Comparison of ENCODE assay signal across 21 mouse cellular contexts in genomic region chr1:43470421-43471179, GRCm38 (mm10). TPM values are rescaled to one million over a fixed set of nuclear protein-coding genes. Genes with fewer than 3 reads are reported as not detected.
DNase-seq lines count a peak whose midpoint lies in the region; ATAC-seq and TF ChIP-seq lines count a peak whose summit lies in the region.
"Had no signal": no experiment of that assay in that cellular context is flagged by ENCODE, and none has a peak within 500 bp of the region (broad histone marks: within the 10 kb centered on the region; RNA-seq: fewer than 3 reads in every experiment).

No protein-coding gene starts in this region.

- H3K9ac ChIP-seq in CH12.LX (ENCODE audit: insufficient read depth, low read depth), result no peak overlapping the region
- no peak overlapping the region for H3K9ac ChIP-seq in stomach, postnatal 0 days (ENCODE audit: low read length)
- H3K9ac ChIP-seq: embryonic facial prominence, embryonic 13.5 days; forebrain, embryonic 12.5 days; hindbrain, embryonic 12.5 days had no signal

- DNase-seq in CD4-positive, CD25-positive, alpha-beta regulatory T cell, adult 2 months (ENCODE audit: low read depth, low spot score), result peak; percentile 44
- no peak for DNase-seq in CH12.LX (ENCODE audit: extremely low read depth)
- peak; percentile 57 for DNase-seq in R1 (ENCODE audit: low read depth, low spot score)
- no peak for DNase-seq in stomach, postnatal 0 days (ENCODE audit: low spot score)
- no peak for DNase-seq in cerebellum, postnatal 36 days
- DNase-seq: adrenal gland, postnatal 14 days; cerebellum, adult 11-12 months; cerebellum, adult 9-10 months; cerebellum, postnatal 25 days; gastrocnemius, postnatal 14 days; heart, postnatal 10 days; heart, postnatal 4 days; kidney, adult 11 months had no signal

- H3K4me1 ChIP-seq in CH12.LX (ENCODE audit: control insufficient read depth in 1 of 2, insufficient read depth in 2 of 2), result peaks cover 43 to 99% of the 10 kb centered on the region in 2 experiments
- H3K4me1 ChIP-seq in stomach, postnatal 0 days (replicated peaks; ENCODE audit: control insufficient read depth, insufficient read depth), result peaks cover 19% of the 10 kb centered on the region

- H3K4me3 ChIP-seq in CH12.LX (replicated peaks in 1 of 3; ENCODE audit: low read depth in 2 of 3, low read length in 2 of 3, poor library complexity in 1 of 3), result no peak overlapping the region
- H3K4me3 ChIP-seq in stomach, postnatal 0 days (ENCODE audit: low read depth, low read length), result no peak overlapping the region
- H3K4me3 ChIP-seq: embryonic facial prominence, embryonic 13.5 days; forebrain, embryonic 12.5 days; heart, embryonic 10.5 days; hindbrain, embryonic 12.5 days had no signal

- H3K36me3 ChIP-seq in CH12.LX (replicated peaks in 1 of 2; ENCODE audit: control insufficient read depth in 1 of 2, insufficient read depth in 1 of 2, low read length in 1 of 2), result no peaks in the 10 kb centered on the region
- H3K36me3 ChIP-seq in stomach, postnatal 0 days (ENCODE audit: control insufficient read depth, insufficient read depth, low read length), result no peaks in the 10 kb centered on the region
- H3K36me3 ChIP-seq: embryonic facial prominence, embryonic 13.5 days; forebrain, embryonic 12.5 days; heart, embryonic 10.5 days; hindbrain, embryonic 12.5 days had no signal

- in situ Hi-C loops in CH12.LX (cut with MboI; ENCODE audit: low pct_ligation_motif_present, low pct_unique_long_range_greater_than_20kb, low sequenced_read_pairs), result loop anchor here (25.0 kb wide), 1 partner anchor 167 kb away; no protein-coding TSS in a partner anchor

- WGBS in stomach, postnatal 0 days, result 70% methylated on average over 10 of the region's 10 CpGs

- no peaks in the 10 kb centered on the region for H3K79me2 ChIP-seq in CH12.LX (replicated peaks; ENCODE audit: control insufficient read depth, extremely low read depth, insufficient read depth, poor library complexity, severe bottlenecking)

- no peak for TF ChIP-seq CTCF in CH12.LX (conservative IDR thresholded peaks at IDR 0.05 in 1 of 2, IDR thresholded peaks at IDR 0.05 in 1 of 2; ENCODE audit: low read depth in 2 of 2, low read length in 2 of 2)
- TF ChIP-seq CTCF in stomach, postnatal 0 days (IDR thresholded peaks at IDR 0.05; ENCODE audit: low read depth), result no peak

- H3K27me3 ChIP-seq in CH12.LX (replicated peaks), result no peaks in the 10 kb centered on the region
- H3K27me3 ChIP-seq in stomach, postnatal 0 days (ENCODE audit: control insufficient read depth, insufficient read depth, low read length), result no peaks in the 10 kb centered on the region
- H3K27me3 ChIP-seq: embryonic facial prominence, embryonic 13.5 days; forebrain, embryonic 12.5 days; hindbrain, embryonic 12.5 days had no signal

- ATAC-seq in CD4-positive, CD25-positive, alpha-beta regulatory T cell, adult 4 months, result no peak
- no peak for ATAC-seq in stomach, postnatal 0 days (ENCODE audit: low FRiP score, low TSS enrichment)
- no peak for ATAC-seq in granulocyte monocyte progenitor cell, adult 5-6 weeks (replicated peaks; ENCODE audit: poor library complexity, severe bottlenecking)
- ATAC-seq: forebrain, embryonic 16.5 days; hindbrain, embryonic 16.5 days had no signal

- no peaks in the 10 kb centered on the region for H3K9me3 ChIP-seq in CH12.LX (replicated peaks; ENCODE audit: low read length)
- H3K9me3 ChIP-seq in stomach, postnatal 0 days (ENCODE audit: control insufficient read depth, low read length), result no peaks in the 10 kb centered on the region
- H3K9me3 ChIP-seq: embryonic facial prominence, embryonic 13.5 days; forebrain, embryonic 12.5 days; heart, embryonic 10.5 days; hindbrain, embryonic 12.5 days had no signal

- no peak for TF ChIP-seq POLR2A in CH12.LX (IDR thresholded peaks at IDR 0.05; ENCODE audit: low read depth, low read length)

- dilution Hi-C loops in CH12.LX (cut with MboI; ENCODE audit: extremely low pct_ligation_motif_present, extremely low pct_unique_long_range_greater_than_20kb, low sequenced_read_pairs), result no loop called here

- H3K4me2 ChIP-seq in CH12.LX (ENCODE audit: insufficient read depth, low read depth, poor library complexity, severe bottlenecking), result peak overlapping the region; percentile 30; the same call in 1 of the 2 replicates
- no peak overlapping the region for H3K4me2 ChIP-seq in stomach, postnatal 0 days (replicated peaks; ENCODE audit: low read depth)
- H3K4me2 ChIP-seq: embryonic facial prominence, embryonic 13.5 days; forebrain, embryonic 12.5 days; hindbrain, embryonic 12.5 days had no signal

- no peak for TF ChIP-seq EP300 in CH12.LX (IDR thresholded peaks at IDR 0.05; ENCODE audit: low read length)
- no peak for TF ChIP-seq EP300 in stomach, postnatal 0 days (optimal IDR thresholded peaks at IDR 0.05)

- TF ChIP-seq RAD21 in CH12.LX (IDR thresholded peaks at IDR 0.05; ENCODE audit: low read depth, low read length), result no peak

- H3K27ac ChIP-seq in CH12.LX (ENCODE audit: insufficient read depth, low read depth), result no peak overlapping the region
- peak overlapping the region; percentile 88 for H3K27ac ChIP-seq in stomach, postnatal 0 days (replicated peaks)
- H3K27ac ChIP-seq: embryonic facial prominence, embryonic 13.5 days; forebrain, embryonic 12.5 days; heart, embryonic 10.5 days; hindbrain, embryonic 12.5 days had no signal

TF ChIP-seq in CH12.LX, 34 proteins besides CTCF, POLR2A, EP300 and RAD21:
- TF ChIP-seq ZMIZ1 (IDR thresholded peaks at IDR 0.05; ENCODE audit: low read depth, low read length) (no peak), MEF2A (IDR thresholded peaks at IDR 0.05; ENCODE audit: borderline replicate concordance, low read depth, low read length) (0 out of 2 replicates have a peak, but pooled peaks have one; percentile 12), SIN3A (IDR thresholded peaks at IDR 0.05; ENCODE audit: low read length) (0 out of 2 replicates have a peak, but pooled peaks have one; percentile 13)
TF ChIP-seq in CH12.LX: peak in this region for 2.

RNA-seq across cellular contexts. Expression of gene Nck2, which starts 26.2 kb away (rescaled TPM):
- polyA plus RNA-seq in CD4-positive, CD25-positive, alpha-beta regulatory T cell, adult 4 months (2017; shearing (Covaris generic)), result 10 to 100 TPM; 16.0 to 22.3 TPM
- total RNA-seq in CH12.LX (2012; rRNA removed), result 6.4 and 7.6 TPM in 2 replicates
- total RNA-seq in CH12.LX (2014; rRNA removed), result 4.4 and 5.2 TPM in 2 replicates
- polyA plus RNA-seq in CH12.LX (2012; ENCODE audit: insufficient read length, low read depth), result 4.6 and 6.8 TPM in 2 replicates
- polyA plus RNA-seq in stomach, postnatal 0 days (2015; fragmentation: Nextera tagmentation; extraction: Ambion mirVana), result 41.4 and 41.7 TPM in 2 replicates
- 14.8 and 23.3 TPM in 2 replicates for total RNA-seq in granulocyte monocyte progenitor cell, adult 5-6 weeks (2014; fragmentation: Nextera tagmentation)
- total RNA-seq in granulocyte monocyte progenitor cell, adult 5-6 weeks (2017), result 11.9 and 13.1 TPM in 2 replicates

Comparison
In these comparisons a context has a peak if more than half of its experiments do, and no peak if none do; other contexts are left out.
1. DNase-seq: peak in CD4-positive, CD25-positive, alpha-beta regulatory T cell, adult 2 months (single experiment) and R1 (single experiment); none in CH12.LX (single experiment), stomach, postnatal 0 days (single experiment) and cerebellum, postnatal 36 days (0 of 2).